Mouse (Mus musculus) megakaryocyte, embryonic 14.5 days (primary cell): ENCODE measurements at regions not wholly inside any gene's neighbourhood (a gene's known extent, or its start where the extent isn't known, plus 50 kb on each side); places are given as distances from the start of the nearest gene placed in this dataset.

Source experiments
- FLI1 ChIP-seq: IDR thresholded peaks from 2 replicates; pipeline ENCODE4 v1.6.1; 2012; ENCODE audit warnings: low read length, inconsistent platforms, mixed read lengths
- GATA1 ChIP-seq: IDR thresholded peaks from 3 replicates; pipeline ENCODE4 v1.6.1; 2012; ENCODE audit warnings: mixed read lengths, low read length, inconsistent platforms, borderline replicate concordance

DNA sequence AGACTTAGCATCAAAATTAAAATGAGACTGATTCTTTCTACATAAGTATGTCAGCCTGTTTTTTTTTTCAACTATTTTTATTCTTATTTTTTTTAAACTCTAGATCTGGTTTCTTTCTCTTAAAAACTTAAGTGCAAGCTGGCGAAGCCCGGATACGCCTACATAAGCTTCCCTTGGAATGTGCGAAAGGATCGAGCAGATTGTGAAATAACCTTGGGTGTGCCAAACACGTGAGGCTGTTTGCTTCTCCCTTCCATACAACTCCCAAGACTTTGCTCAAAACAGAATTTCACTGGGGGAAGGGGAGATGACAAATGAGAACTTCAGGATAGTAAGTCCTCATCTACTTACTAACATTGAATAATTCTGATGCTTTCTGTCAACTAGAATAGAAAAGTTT lies 236.3 kb downstream of the Pdcd6ip start:
- no peak for TF ChIP-seq GATA1
- no peak for TF ChIP-seq FLI1
